Mouse (Mus musculus) heart, adult 2 months (tissue): ENCODE data around the gene B4gat1. TPM values are rescaled to one million over a fixed set of nuclear protein-coding genes. Genes with fewer than 3 reads are reported as not detected.
A peak's percentile ranks its signal among the peaks of the same experiment; 100 is the strongest.

Experiments
- DNase-seq, 2 experiments: peaks; one replicate each; pipeline ENCODE4 v3.0.0; 2021
- H3K27ac ChIP-seq: fragments of 200-600 bp; 2 replicates; pipeline ENCODE4 v1.8.1; 2022
- H3K27me3 ChIP-seq: fragments of 200-500 bp; 2 replicates; pipeline ENCODE4 v1.6.1; 2012; ENCODE audit warnings: mild to moderate bottlenecking, low read length, inconsistent platforms, mixed read lengths; ENCODE audit not compliant: control insufficient read depth, insufficient read depth
- H3K36me3 ChIP-seq: fragments of 200-500 bp; 2 replicates; pipeline ENCODE4 v1.6.1; 2012; ENCODE audit warnings: low read length, inconsistent platforms; ENCODE audit not compliant: control insufficient read depth, insufficient read depth
- H3K4me1 ChIP-seq: fragments of 200-500 bp; 2 replicates; pipeline ENCODE4 v1.6.1; 2011; ENCODE audit warnings: low read length; ENCODE audit not compliant: control insufficient read depth, insufficient read depth
- H3K4me3 ChIP-seq: fragments of 200-600 bp; 2 replicates; pipeline ENCODE4 v1.8.1; 2022
- H3K79me2 ChIP-seq: fragments of 200-500 bp; replicated peaks from 2 replicates; pipeline ENCODE4 v1.6.1; 2012; ENCODE audit warnings: mild to moderate bottlenecking, inconsistent platforms, low read length, moderate library complexity, mixed read lengths; ENCODE audit not compliant: control insufficient read depth, insufficient read depth
- H3K9ac ChIP-seq: fragments of 200-500 bp; 2 replicates; pipeline ENCODE4 v1.6.1; 2012; ENCODE audit warnings: low read depth, mild to moderate bottlenecking, control low read depth, inconsistent platforms, low read length, mixed read lengths
- CTCF ChIP-seq: fragments of 200-600 bp; IDR thresholded peaks from 2 replicates; pipeline ENCODE4 v1.8.1; 2022; ENCODE audit warnings: antibody characterized with exemption, mild to moderate bottlenecking, moderate library complexity
- EP300 ChIP-seq: fragments of 200-500 bp; IDR thresholded peaks from 2 replicates; pipeline ENCODE4 v1.6.1; 2011; ENCODE audit warnings: low read depth, low read length, control low read depth; ENCODE audit not compliant: insufficient read depth
- POLR2A ChIP-seq: fragments of 200-500 bp; IDR thresholded peaks from 2 replicates; pipeline ENCODE4 v1.6.1; 2011; ENCODE audit warnings: mild to moderate bottlenecking, low read depth, low read length, control low read depth; ENCODE audit not compliant: insufficient read depth
- WGBS: fragments of 180-500 bp; shearing (Covaris S2); methylation state at CpG from one replicate; pipeline ENCODE4 v1.1.7; 2018; 5-methylcytosine and 5-hydroxymethylcytosine counted together
- intact Hi-C: fragments of 180-260 bp; cut with DNase I; formaldehyde crosslinking; loops from one replicate; pipeline ENCODE4 v1.15.1; 2025
- polyA plus RNA-seq: library from polyadenylated mRNA; depleted of rRNA; stranded (reverse); fragments of >200 nt; gene quantifications from 2 replicates; pipeline ENCODE4 v1.2.3, GENCODE M21; 2012
- total RNA-seq, 2 experiments: library from RNA; stranded (reverse); gene quantifications; 2 replicates each; pipeline ENCODE4 v1.2.3; 2021

B4gat1 gene
- total and polyA plus RNA-seq, 3 experiments, result 43.2 to 43.8 (median 43.2) TPM

- Histone ChIP-seq H3K27me3 (no peaks in the 10 kb centered on the region; the same call in 1 of the 2 replicates), H3K79me2 (no peaks in the 10 kb centered on the region), H3K4me3 (no peak overlapping the region), H3K4me1 (peaks cover 8% of the 10 kb centered on the region), H3K9ac (no peak overlapping the region; the same call in 1 of the 2 replicates), H3K27ac (peak overlapping the region; percentile 64), H3K36me3 (no peaks in the 10 kb centered on the region)
- 46% methylated on average over 11 of the region's 11 CpGs for WGBS
- no peak for DNase-seq
- TF ChIP-seq POLR2A (no peak), EP300 (no peak), CTCF (no peak)
- intact Hi-C loops, result no loop called here
These were observed 32.5 kb downstream of the B4gat1 start for GRCm38 (mm10) chr19:5071077-5071476.

GRCm38 (mm10) chr19:5071545-5072369 lies 33.1 kb downstream of the B4gat1 start:
- WGBS, result 7% methylated on average over 40 of the region's 40 CpGs
- H3K4me3 ChIP-seq, result peak overlapping the region; percentile 61
- peak; percentile 85 to 88 for DNase-seq
- no peaks in the 10 kb centered on the region; the same call in 1 of the 2 replicates for H3K27me3 ChIP-seq
- H3K36me3 ChIP-seq, result no peaks in the 10 kb centered on the region
- TF ChIP-seq CTCF (no peak), EP300 (0 out of 2 replicates have a peak, but pooled peaks have one; percentile 12)
- intact Hi-C loops, result loop anchor here (2.0 kb wide), 1 partner anchor 55 kb away; no protein-coding TSS in a partner anchor
- peak overlapping the region; percentile 43 for H3K9ac ChIP-seq
- H3K79me2 ChIP-seq, result no peaks in the 10 kb centered on the region
- H3K4me1 ChIP-seq, result peaks cover 8% of the 10 kb centered on the region
- peak overlapping the region; percentile 64 for H3K27ac ChIP-seq

DNA sequence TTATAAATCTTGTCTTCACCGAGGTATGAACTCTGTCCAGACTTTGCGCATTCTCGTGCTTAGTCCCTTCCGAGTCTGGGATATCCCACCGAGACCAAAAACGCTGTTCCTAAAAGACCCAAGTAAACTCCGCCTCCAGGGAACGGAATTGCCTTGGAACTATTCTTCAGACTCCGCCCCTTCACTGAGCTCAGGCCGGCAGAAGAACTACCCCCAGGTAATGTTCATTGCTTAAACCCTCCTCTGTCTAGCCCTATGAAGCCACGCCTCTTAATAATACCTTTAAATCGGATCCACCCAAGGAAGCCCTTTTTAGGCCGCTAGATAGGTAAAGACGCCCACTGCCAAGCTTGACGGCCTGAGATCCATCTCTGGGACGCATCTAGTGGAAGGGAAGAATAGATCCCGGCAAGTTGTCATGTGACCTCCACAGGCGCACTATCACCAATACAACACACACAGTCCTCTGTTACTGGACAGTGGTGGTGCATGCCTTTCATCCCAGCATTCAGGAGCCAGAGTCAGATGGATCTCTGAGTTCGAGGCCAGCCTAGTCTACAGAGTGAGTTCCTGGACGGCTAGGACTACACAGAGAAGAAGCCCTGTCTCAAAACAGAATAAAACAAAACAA lies 33.9 kb downstream of the B4gat1 start:
- H3K4me3 ChIP-seq, result peak overlapping the region; percentile 61
- H3K9ac ChIP-seq, result peak overlapping the region; percentile 34
- no peak for TF ChIP-seq POLR2A
- TF ChIP-seq EP300, result no peak
- no peak for TF ChIP-seq CTCF
- H3K4me1 ChIP-seq, result peaks cover 3% of the 10 kb centered on the region
- intact Hi-C loops, result loop anchor here (1.0 to 2.0 kb wide), 3 partner anchors 16 to 56 kb away; partner anchors contain the start of gene Rin1
- no peaks in the 10 kb centered on the region for H3K79me2 ChIP-seq
- 3% methylated on average over 20 of the region's 20 CpGs for WGBS
- H3K27me3 ChIP-seq, result no peaks in the 10 kb centered on the region; the same call in 1 of the 2 replicates
- H3K27ac ChIP-seq, result peak overlapping the region; percentile 64
- H3K36me3 ChIP-seq, result no peaks in the 10 kb centered on the region
- DNase-seq, result no peak

DNA sequence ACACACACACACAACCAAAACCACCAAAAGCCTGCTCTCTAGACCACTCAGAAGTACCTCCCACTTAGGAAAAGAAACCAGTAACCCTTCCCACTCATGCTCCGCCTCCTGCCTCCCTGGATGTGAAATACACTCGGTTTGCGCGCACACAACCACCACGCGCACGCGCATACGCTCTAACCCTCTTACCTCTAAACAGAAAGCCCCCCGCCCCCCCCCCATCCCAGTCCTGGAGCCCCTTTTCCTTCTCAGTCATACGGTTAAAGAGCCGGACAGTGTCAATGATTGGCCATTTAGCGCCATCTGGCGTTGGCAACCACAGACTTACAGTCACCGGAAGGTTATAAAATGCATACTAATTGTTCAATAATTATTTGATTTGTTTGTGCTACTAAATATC lies 34.4 kb downstream of the B4gat1 start:
- TF ChIP-seq CTCF, result peak; percentile 75
- TF ChIP-seq EP300, result no peak
- no peaks in the 10 kb centered on the region; the same call in 1 of the 2 replicates for H3K27me3 ChIP-seq
- H3K27ac ChIP-seq, result no peak overlapping the region
- peak overlapping the region; percentile 61 for H3K4me3 ChIP-seq
- H3K4me1 ChIP-seq, result peaks cover 3% of the 10 kb centered on the region
- DNase-seq, result peak; percentile 52 to 77
- no peaks in the 10 kb centered on the region for H3K79me2 ChIP-seq
- no peaks in the 10 kb centered on the region for H3K36me3 ChIP-seq
- WGBS, result 1% methylated on average over 15 of the region's 15 CpGs
- H3K9ac ChIP-seq, result no peak overlapping the region
- intact Hi-C loops, result loop anchor here (1.0 to 2.0 kb wide), 3 partner anchors 17 to 56 kb away; partner anchors contain the start of gene Rin1

DNA sequence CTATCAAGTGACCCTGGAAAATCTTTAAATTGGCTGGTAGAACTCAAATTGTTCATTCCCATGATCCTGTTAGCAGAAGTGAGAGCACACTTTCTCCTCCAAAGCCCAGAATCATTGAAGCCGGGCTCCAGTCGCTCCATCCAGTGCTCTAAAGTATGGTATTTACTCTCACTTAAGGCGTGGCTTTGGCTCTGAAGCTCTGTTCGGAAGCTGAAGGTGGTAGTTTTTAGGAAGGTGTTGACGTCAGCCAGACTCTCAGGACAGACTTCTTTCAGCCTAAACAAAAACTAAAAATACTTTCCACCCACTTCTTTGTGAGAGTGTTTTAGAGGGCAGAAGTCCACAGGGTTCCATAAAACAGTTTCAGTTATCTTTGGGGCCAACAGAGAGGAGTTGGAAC lies 34.9 kb downstream of the B4gat1 start:
- TF ChIP-seq CTCF, result no peak
- TF ChIP-seq POLR2A, result no peak
- no peak for TF ChIP-seq EP300
- no peak for DNase-seq
- H3K4me1 ChIP-seq, result peaks cover 3% of the 10 kb centered on the region
- no peak overlapping the region for H3K9ac ChIP-seq
- H3K79me2 ChIP-seq, result no peaks in the 10 kb centered on the region
- no peak overlapping the region for H3K27ac ChIP-seq
- intact Hi-C loops, result loop anchor here (1.0 to 2.0 kb wide), 3 partner anchors 17 to 57 kb away; partner anchors contain the start of gene Rin1
- no peaks in the 10 kb centered on the region for H3K27me3 ChIP-seq
- no peak overlapping the region for H3K4me3 ChIP-seq
- no peaks in the 10 kb centered on the region for H3K36me3 ChIP-seq
- 32% methylated on average over 5 of the region's 5 CpGs for WGBS
